Mouse (Mus musculus) granulocyte monocyte progenitor cell, adult 5-6 weeks (primary cell): ENCODE data around the gene Nova1. TPM values are rescaled to one million over a fixed set of nuclear protein-coding genes. Genes with fewer than 3 reads are reported as not detected.

ENCODE experiments used
- ATAC-seq: replicated peaks from 2 replicates; pipeline ENCODE4 v1.8.0; 2016; ENCODE audit warnings: mild to moderate bottlenecking, moderate TSS enrichment, inconsistent platforms; ENCODE audit not compliant: poor library complexity, severe bottlenecking
- total RNA-seq, 2 experiments: library from RNA; stranded (forward) in 1 of 2; stranded (reverse) in 1 of 2; fragments of 200-712, 200-1000 nt in 1 of 2; fragments of >200 nt in 1 of 2; fragmentation: Nextera tagmentation in 1 of 2; gene quantifications; 2 replicates each; pipeline ENCODE4 v1.2.3; 2014 to 2017

Nova1 gene
- total RNA-seq (2014; fragmentation: Nextera tagmentation) (not detected in 2 replicates), total RNA-seq (2017) (under 0.01 TPM in 1 of 2 replicates, not detected in the other)

DNA sequence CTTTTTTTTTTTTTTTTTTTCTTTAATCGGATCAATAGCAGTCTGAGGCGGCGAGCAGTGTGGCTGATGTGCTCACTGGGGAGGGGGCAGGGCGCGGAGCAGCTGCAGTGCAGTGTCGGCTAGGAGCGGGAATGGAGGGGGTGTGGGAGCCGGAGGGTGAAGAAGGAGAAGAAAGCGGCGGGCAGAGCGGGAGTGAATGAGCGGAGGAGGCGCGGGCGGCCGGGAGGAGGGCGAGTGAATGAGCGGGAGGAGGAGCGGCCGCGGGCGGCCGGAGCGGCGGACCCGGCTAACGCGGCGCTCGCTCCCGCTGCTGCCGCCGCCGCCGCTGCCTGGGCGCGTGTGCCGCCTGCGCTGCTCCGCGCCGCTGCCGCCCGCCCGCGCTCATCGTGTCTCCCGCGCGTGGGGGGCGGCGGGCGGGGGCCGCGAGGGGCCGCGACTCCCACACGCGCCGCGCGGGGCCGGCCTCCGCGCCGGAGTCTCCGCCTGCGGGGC is at the start of gene Nova1:
Gene Nova1, minus strand, starts transcription at position 74 of the 492 bp plus-strand sequence.
- ATAC-seq, result peak; percentile 40

DNA sequence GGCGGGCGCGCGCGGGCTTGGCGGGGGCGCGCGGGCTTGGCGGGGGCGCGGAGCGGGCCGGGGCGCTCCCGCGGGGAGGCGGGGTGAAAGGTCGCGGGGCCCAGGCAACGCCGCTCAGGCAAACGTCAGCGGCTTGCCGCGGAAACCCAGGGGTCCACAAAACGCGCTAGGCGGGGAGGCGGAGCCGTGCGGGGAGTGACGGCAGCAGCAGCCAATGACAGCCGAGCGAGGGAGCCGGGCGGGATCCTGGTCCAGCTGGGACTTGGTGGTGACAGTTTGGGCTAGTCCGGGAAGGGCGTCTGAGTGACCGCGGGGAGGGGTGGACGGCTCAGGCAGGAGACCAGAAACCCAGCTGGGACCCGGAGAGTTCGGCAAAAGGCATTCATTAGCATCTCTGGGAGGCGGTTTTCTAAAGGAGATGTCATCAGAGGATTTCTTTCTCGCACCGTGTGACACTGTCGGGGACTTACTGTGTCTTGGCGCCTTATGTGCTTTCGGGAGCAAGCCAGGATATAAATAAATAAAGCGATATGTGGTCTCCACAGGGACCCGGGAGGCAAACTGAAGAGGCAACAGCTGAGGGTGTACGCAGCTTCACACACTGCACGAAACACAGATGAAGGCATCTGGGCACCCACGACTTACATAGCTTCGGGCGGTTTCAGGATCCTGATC is 756 bp upstream of the Nova1 start:
- peak; percentile 86 for ATAC-seq

- no peak for ATAC-seq
Measured at GRCm38 (mm10) chr12:46818021-46818855, 491 bp downstream of the Nova1 start.

DNA sequence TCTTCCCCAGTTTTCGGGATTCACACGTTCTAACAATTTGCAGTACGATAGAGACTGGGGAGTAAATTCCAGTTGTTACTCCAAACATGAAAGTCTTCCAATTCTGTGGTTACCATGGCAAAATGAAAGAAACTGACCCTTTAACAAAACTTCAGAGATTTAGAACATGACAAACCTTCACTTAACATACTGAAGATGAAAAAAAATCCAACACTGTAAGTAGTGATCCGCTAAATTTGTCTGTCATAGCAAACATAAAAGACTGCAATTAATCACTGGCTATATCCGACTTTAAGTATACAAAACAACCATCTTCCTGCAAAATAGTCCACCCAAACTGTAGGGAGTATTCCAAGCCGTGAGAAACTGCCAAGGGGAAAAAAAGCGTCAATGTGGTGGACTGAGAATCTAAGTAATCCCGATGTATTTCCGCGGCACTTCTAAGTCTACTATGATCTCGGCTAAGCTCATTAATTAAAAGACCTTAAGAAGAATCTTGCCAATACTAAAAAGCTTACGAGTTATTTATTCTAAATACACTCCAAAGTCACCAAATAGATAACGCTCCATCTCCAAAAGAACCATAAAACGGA is 1.4 kb downstream of the Nova1 start:
- no peak for ATAC-seq

DNA sequence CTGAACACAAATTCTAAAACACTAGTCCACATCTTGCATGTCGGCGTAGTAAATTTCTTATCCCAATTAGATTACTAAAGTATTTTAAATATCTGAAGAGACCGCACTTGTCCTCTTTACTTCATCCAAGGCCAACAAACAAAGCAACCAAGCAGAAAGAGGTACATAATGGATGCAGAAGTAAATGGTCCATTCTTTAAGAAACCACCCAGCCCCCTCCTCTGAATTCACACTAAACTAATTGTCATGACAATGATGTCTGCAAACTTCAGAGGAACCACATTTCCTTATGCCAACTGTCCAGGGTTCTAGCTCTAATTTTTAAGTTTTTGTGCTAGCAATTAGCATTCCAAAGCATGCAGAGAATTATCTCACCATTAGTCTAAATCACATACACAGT is 2.4 kb downstream of the Nova1 start:
- no peak for ATAC-seq

- ATAC-seq, result no peak
Measured at GRCm38 (mm10) chr12:46815697-46816096, 3.0 kb downstream of the Nova1 start.

GRCm38 (mm10) chr12:46814820-46815219 is 3.9 kb downstream of the Nova1 start:
- no peak for ATAC-seq

- ATAC-seq, result no peak
Measured at GRCm38 (mm10) chr12:46801311-46801710, 17.4 kb downstream of the Nova1 start.

- no peak for ATAC-seq
Measured at GRCm38 (mm10) chr12:46782301-46783280, 36.1 kb downstream of the Nova1 start.

- ATAC-seq, result no peak
Measured at GRCm38 (mm10) chr12:46781481-46781880, 37.2 kb downstream of the Nova1 start.

DNA sequence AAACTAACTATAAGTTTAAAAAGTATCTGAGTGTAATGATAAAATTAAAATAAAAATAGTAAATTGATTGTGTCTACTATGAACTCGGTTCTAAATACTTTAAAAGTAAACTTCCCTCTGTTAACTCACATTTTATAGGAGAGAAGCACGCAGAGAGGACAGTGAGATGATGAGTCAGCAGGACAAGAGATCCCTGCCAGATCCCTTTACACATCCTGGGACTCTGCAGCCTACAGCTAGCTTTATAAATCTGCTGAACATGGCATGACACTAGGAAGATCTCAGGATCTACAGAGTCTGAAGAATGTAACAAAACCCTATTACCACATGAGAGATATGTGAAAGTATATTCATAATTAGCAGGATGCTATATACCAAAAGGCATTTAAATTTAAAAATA is 37.7 kb downstream of the Nova1 start:
- no peak for ATAC-seq

- no peak for ATAC-seq
Measured at GRCm38 (mm10) chr12:46759450-46759849, 59.3 kb downstream of the Nova1 start.

DNA sequence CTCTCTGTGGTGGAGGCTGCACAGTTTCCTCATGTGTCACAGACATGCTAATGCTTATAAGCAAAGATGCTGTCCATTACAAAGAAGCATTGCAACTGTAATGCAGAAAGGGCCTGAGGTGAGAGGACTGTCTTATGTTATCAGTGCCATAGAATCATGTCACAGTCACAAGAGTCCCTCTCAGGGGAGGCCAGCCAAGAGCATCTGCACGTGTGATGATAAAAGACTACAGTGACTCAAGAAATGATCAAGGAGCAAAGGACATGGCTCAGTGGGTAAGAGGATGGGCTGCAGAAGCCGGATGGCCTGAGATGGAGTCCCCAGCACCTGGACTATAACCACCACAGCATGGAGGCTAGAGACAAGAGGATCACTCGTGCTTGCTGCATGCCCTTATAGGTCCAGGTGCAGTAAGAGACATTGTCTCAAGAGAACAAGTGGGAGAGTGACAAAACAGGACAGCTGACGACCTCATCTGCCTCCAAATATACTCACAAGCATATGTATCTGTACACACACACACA is 64.3 kb downstream of the Nova1 start:
- no peak for ATAC-seq

GRCm38 (mm10) chr12:46753096-46753495 is 65.6 kb downstream of the Nova1 start:
- ATAC-seq, result no peak

DNA sequence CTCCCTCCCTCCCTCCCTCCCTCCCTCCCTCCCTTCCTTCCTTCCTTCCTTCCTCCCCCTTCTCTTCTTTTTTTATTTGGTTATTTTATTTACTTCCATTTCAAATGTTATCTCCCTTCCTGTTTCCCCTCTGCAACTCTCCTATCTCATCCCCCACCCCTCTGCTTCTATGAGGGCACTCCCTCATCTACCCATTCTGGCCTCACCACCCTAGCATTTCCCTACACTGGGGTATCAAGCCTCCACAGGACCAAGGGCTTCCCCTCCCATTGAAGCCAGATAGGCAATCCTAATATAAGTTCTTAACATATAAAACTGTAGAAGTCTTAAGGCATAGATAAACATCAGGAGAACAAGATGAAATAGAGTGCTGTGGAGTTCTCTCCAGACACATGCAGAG is 85.5 kb downstream of the Nova1 start:
- ATAC-seq, result no peak

DNA sequence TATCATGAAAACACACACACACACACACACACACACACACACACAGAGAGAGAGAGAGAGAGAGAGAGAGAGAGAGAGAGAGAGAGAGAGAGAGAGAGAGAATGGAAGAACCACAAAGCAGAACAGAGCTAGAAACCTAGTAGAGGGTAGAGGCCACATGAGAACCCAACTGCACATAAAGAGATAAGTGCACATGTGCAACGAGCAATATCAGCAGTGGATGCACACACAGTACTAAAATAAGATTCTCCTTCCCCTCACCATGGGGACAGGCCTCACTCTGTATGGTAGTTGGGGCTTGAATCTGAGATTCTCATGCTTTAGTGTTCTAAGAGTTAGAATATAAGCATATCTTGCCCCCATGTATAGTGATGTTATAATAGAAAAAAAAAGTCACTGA is 86.8 kb downstream of the Nova1 start:
- ATAC-seq, result no peak

DNA sequence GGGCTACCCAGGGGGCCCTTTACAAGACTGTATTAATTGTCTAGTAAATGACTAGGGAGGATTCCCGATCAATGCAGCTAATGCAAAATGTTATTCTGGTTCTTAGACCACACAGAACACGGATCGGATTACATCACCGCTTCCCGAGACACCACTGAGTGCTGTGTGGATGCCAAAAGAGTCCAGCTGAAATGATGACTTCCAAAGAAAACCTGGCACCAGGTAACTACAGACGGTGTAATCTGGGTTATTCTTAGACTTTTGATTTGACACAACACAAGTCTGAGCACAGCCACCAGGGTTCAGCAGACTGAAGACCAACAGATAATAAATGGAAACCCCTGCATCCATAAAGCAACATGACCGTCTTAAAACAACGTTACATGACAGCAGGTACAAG is 96.8 kb downstream of the Nova1 start:
- ATAC-seq, result no peak

DNA sequence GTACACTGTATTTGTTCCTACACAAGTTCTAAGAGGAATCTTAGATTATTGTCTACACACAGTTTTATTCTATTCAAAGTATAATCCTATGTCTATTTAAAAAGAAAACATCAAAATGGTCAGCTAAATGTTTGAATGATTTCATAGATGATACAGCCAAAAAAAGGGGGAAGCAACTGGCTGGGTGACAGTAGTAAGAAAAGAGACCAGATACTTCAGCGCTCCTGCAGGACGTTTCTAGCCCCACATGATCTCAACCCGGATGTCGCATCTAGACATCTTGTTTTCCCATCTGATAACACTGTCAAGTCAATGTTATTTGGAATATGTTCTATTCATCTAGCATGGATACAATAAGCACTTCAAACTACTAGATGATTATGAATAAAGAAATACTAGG is 99.7 kb downstream of the Nova1 start:
- no peak for ATAC-seq

DNA sequence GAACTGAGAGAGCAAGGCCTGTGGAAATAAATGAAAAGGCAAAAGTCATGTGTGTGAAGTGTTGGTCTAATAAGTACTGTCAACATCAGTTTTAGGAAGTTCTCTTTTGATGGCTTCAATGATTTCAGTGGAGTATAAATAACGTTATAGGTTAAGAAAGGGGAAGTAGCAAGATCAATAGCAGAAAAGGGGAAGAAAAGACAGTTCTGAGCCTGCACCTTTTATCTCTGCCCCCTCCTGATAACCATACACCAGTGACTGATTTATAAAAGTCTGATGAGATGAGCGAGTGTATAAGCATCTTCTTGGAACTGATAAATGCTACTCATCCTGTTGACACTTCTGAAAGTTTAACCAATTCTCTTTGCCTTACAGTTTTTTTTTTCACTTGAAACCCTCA is 108.6 kb downstream of the Nova1 start:
- no peak for ATAC-seq

- no peak for ATAC-seq
Measured at GRCm38 (mm10) chr12:46709475-46709874, 109.3 kb downstream of the Nova1 start.
